Mouse (Mus musculus) heart, embryonic 16.5 days (tissue): Measurements from ENCODE around the gene Tmem164. TPM values are rescaled to one million over a fixed set of nuclear protein-coding genes. Genes with fewer than 3 reads are reported as not detected.
"Not testable (repeated sequence)": the region's sequence is repeated elsewhere in the genome, so short reads cannot be mapped to it uniquely, and the experiment has no call there.

ENCODE experiments used
- ATAC-seq: fragments of 200-750 bp; cut with Nextera tagmentation; replicated peaks from 2 replicates; pipeline ENCODE4 v1.8.0; 2017; ENCODE audit warnings: moderate number of reproducible peaks; ENCODE audit not compliant: insufficient read depth, low FRiP score; ENCODE audit errors: extremely low read depth
- H3K27ac ChIP-seq: fragments of 300-500 bp; sonication (generic); 2 replicates; pipeline ENCODE4 v1.5.1; 2014; ENCODE audit warnings: mild to moderate bottlenecking, low read length, control low read depth, moderate library complexity
- H3K27me3 ChIP-seq: fragments of 300-500 bp; sonication (generic); 2 replicates; pipeline ENCODE4 v1.6.1; 2014; ENCODE audit warnings: low read length, mixed read lengths; ENCODE audit not compliant: control insufficient read depth, insufficient read depth
- H3K36me3 ChIP-seq: fragments of 300-500 bp; sonication (generic); 2 replicates; pipeline ENCODE4 v1.6.1; 2014; ENCODE audit not compliant: control insufficient read depth, insufficient read depth
- H3K4me1 ChIP-seq: fragments of 300-500 bp; sonication (generic); 2 replicates; pipeline ENCODE4 v1.6.1; 2014; ENCODE audit warnings: low read length, mixed read lengths; ENCODE audit not compliant: control insufficient read depth, insufficient read depth
- H3K4me2 ChIP-seq: fragments of 300-500 bp; sonication (generic); 2 replicates; pipeline ENCODE4 v1.6.1; 2014; ENCODE audit warnings: low read depth, mild to moderate bottlenecking, control low read depth, low read length
- H3K4me3 ChIP-seq: fragments of 300-500 bp; sonication (generic); 2 replicates; pipeline ENCODE4 v1.5.1; 2014; ENCODE audit warnings: mild to moderate bottlenecking, control low read depth, low read length
- H3K9ac ChIP-seq: fragments of 300-500 bp; sonication (generic); 2 replicates; pipeline ENCODE4 v1.6.1; 2014; ENCODE audit warnings: low read length, control low read depth
- H3K9me3 ChIP-seq: fragments of 300-500 bp; sonication (generic); replicated peaks from 2 replicates; pipeline ENCODE4 v1.6.1; 2016; ENCODE audit warnings: low read length; ENCODE audit not compliant: control insufficient read depth
- WGBS: fragments of 180-500 bp; shearing (Covaris S2); extraction: QIAGEN DNeasy Blood & Tissue Kit; methylation state at CpG from one replicate; pipeline ENCODE4 v1.1.7; 2014; 5-methylcytosine and 5-hydroxymethylcytosine counted together
- polyA plus RNA-seq: library from polyadenylated mRNA; unstranded; fragments of >200 nt; fragmentation: Nextera tagmentation; extraction: Ambion mirVana; gene quantifications from 2 replicates; pipeline ENCODE4 v1.2.1, GENCODE M21; 2015

The Tmem164 gene
- 58.1 and 63.8 TPM in 2 replicates for polyA plus RNA-seq

- peak within 1 kb of the TSS; percentile 79 for H3K4me2 ChIP-seq
- H3K9me3 ChIP-seq, result no peaks in the 10 kb centered on the region
- H3K4me1 ChIP-seq, result peaks cover 24% of the 10 kb centered on the region
- no peaks in the 10 kb centered on the region; the same call in 1 of the 2 replicates for H3K27me3 ChIP-seq
- peak; percentile 85 for ATAC-seq
- H3K36me3 ChIP-seq, result no peaks in the 10 kb centered on the region
- 4% methylated on average over 31 of the region's 38 CpGs for WGBS
- peak within 1 kb of the TSS; percentile 95 for H3K27ac ChIP-seq
- H3K4me3 ChIP-seq, result peak within 1 kb of the TSS; percentile 67
- peak within 1 kb of the TSS; percentile 68 for H3K9ac ChIP-seq
Measured at GRCm38 (mm10) chrX:142681056-142681615, at the start of gene Tmem164. TSS of gene Tmem164 (plus strand) at chrX:142681406.

- H3K27me3 ChIP-seq, H3K36me3 ChIP-seq, ATAC-seq, H3K4me3 ChIP-seq, H3K9ac ChIP-seq, H3K4me1 ChIP-seq, H3K9me3 ChIP-seq, H3K27ac ChIP-seq: not testable (repeated sequence)
- H3K4me2 ChIP-seq, result peak overlapping the region; percentile 26; the same call in 1 of the 2 replicates
- WGBS, result 21% methylated on average over 18 of the region's 19 CpGs
Measured at GRCm38 (mm10) chrX:142632990-142633389, 48.2 kb upstream of the Tmem164 start.

- H3K4me1 ChIP-seq, result 0 out of 2 replicates have a peak, but pooled peaks cover 4% of the 10 kb centered on the region
- no peaks in the 10 kb centered on the region; the same call in 1 of the 2 replicates for H3K9me3 ChIP-seq
- H3K27me3 ChIP-seq, result no peaks in the 10 kb centered on the region
- no peaks in the 10 kb centered on the region for H3K36me3 ChIP-seq
- H3K9ac ChIP-seq, result no peak overlapping the region
- H3K4me3 ChIP-seq, result no peak overlapping the region
- no peak overlapping the region for H3K27ac ChIP-seq
- no peak overlapping the region for H3K4me2 ChIP-seq
- WGBS, result 61% methylated on average over 1 of the region's 1 CpGs
- no peak for ATAC-seq
Measured at GRCm38 (mm10) chrX:142647202-142647601, 34.0 kb upstream of the Tmem164 start.

GRCm38 (mm10) chrX:142650117-142650764 is 31.0 kb upstream of the Tmem164 start:
- ATAC-seq, result no peak
- Histone ChIP-seq H3K27me3 (no peaks in the 10 kb centered on the region), H3K4me1 (0 out of 2 replicates have a peak, but pooled peaks cover 4% of the 10 kb centered on the region), H3K9ac (no peak overlapping the region), H3K9me3 (no peaks in the 10 kb centered on the region; the same call in 1 of the 2 replicates), H3K4me2 (no peak overlapping the region), H3K36me3 (no peaks in the 10 kb centered on the region), H3K4me3 (no peak overlapping the region), H3K27ac (no peak overlapping the region; the same call in 1 of the 2 replicates)
- WGBS, result 53% methylated on average over 6 of the region's 6 CpGs

- H3K9ac ChIP-seq, result no peak overlapping the region
- WGBS, result 53% methylated on average over 4 of the region's 4 CpGs
- peak; percentile 45; the same call in 1 of the 2 replicates for ATAC-seq
- peak overlapping the region; percentile 65 for H3K27ac ChIP-seq
- peaks cover 2% of the 10 kb centered on the region; the same call in 1 of the 2 replicates for H3K4me1 ChIP-seq
- no peak overlapping the region for H3K4me2 ChIP-seq
- H3K36me3 ChIP-seq, result no peaks in the 10 kb centered on the region
- no peak overlapping the region for H3K4me3 ChIP-seq
- no peaks in the 10 kb centered on the region for H3K27me3 ChIP-seq
- no peaks in the 10 kb centered on the region for H3K9me3 ChIP-seq
Measured at GRCm38 (mm10) chrX:142664704-142665422, 16.3 kb upstream of the Tmem164 start.

GRCm38 (mm10) chrX:142665423-142665805 is 15.8 kb upstream of the Tmem164 start:
- H3K4me1 ChIP-seq, result peaks cover 2% of the 10 kb centered on the region; the same call in 1 of the 2 replicates
- H3K9ac ChIP-seq, result no peak overlapping the region
- ATAC-seq, result no peak
- H3K27me3 ChIP-seq, result no peaks in the 10 kb centered on the region
- no peak overlapping the region for H3K4me2 ChIP-seq
- H3K9me3 ChIP-seq, result no peaks in the 10 kb centered on the region
- no peaks in the 10 kb centered on the region for H3K36me3 ChIP-seq
- H3K4me3 ChIP-seq, result no peak overlapping the region
- peak overlapping the region; percentile 57; the same call in 1 of the 2 replicates for H3K27ac ChIP-seq

- H3K4me1 ChIP-seq, result peaks cover 1% of the 10 kb centered on the region; the same call in 1 of the 2 replicates
- 64% methylated on average over 9 of the region's 9 CpGs for WGBS
Measured at GRCm38 (mm10) chrX:142669312-142670091, 11.7 kb upstream of the Tmem164 start.

GRCm38 (mm10) chrX:142670121-142670520 is 11.1 kb upstream of the Tmem164 start:
- no peak overlapping the region for H3K4me3 ChIP-seq
- 65% methylated on average over 3 of the region's 3 CpGs for WGBS
- no peaks in the 10 kb centered on the region for H3K9me3 ChIP-seq
- H3K36me3 ChIP-seq, result no peaks in the 10 kb centered on the region
- no peaks in the 10 kb centered on the region for H3K4me1 ChIP-seq
- no peak overlapping the region for H3K9ac ChIP-seq
- H3K27me3 ChIP-seq, result no peaks in the 10 kb centered on the region
- H3K4me2 ChIP-seq, result no peak overlapping the region
- ATAC-seq, result no peak
- H3K27ac ChIP-seq, result no peak overlapping the region

More at GRCm38 (mm10) chrX:142669312-142670091, 11.7 kb upstream of the Tmem164 start:
- H3K4me2 ChIP-seq, result no peak overlapping the region
- no peak for ATAC-seq
- H3K27me3 ChIP-seq, result no peaks in the 10 kb centered on the region
- no peaks in the 10 kb centered on the region for H3K36me3 ChIP-seq
- H3K9me3 ChIP-seq, result no peaks in the 10 kb centered on the region
- no peak overlapping the region for H3K27ac ChIP-seq
- H3K9ac ChIP-seq, result no peak overlapping the region
- H3K4me3 ChIP-seq, result no peak overlapping the region
